8 mouse cellular contexts compared by ENCODE assay signal in the genomic region with DNA sequence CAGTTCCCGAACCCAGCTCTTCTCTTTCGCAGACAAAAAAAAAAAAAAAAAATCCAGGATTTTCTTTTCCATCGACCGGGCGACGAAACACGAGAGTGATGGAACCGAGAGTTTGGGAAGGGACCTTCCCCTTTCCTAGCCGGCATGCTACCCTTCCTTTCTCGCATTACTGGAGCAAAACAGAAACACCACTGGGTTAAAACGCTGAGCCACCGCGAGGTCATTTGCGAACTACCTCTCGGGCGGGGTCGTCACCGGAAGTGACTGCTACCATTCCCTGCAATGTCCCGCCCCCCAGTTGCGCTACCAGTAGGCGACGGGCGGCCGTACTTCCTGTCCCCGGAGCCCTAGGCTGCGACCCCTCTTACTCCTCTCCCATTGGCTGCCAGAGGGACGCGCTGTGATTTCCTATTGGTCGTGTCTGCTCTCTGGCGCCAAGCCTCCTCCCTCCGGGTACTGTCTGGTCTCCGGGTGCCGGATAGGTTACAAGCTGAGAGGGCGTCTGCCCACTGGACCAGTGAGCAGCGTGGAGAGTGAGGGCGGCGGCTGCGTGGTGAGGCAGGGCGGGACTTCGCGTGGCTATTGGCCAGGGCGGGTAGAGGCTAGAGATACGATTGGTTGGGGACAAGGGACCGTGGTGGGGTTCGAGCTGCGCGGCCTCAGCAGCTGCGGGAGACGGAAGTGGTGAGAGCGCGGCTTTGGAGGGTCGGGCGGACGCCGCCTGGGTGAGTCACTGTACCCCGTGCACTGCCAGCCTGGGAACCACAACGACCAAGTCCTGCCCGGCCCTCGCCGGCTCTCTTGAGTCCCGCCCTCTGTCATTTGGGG. TPM values are rescaled to one million over a fixed set of nuclear protein-coding genes. Genes with fewer than 3 reads are reported as not detected.
A peak's percentile ranks its signal among the peaks of the same experiment; 100 is the strongest.
DNase-seq lines count a peak whose midpoint lies in the region; ATAC-seq and TF ChIP-seq lines count a peak whose summit lies in the region.

Gene Mtmr4 (plus strand): TSS at position 637 of the 828 bp plus-strand sequence.

- WGBS in forebrain, embryonic 16.5 days = 0% methylated on average over 60 of the region's 61 CpGs
- WGBS in lung, embryonic 15.5 days = under 1% methylated on average over 59 of the region's 61 CpGs

- peak within 1 kb of the TSS; percentile 92 for H3K4me2 ChIP-seq in forebrain, embryonic 16.5 days (ENCODE audit: low read length)
- peak within 1 kb of the TSS; percentile 94 for H3K4me2 ChIP-seq in lung, embryonic 15.5 days

- peak; percentile 95 for ATAC-seq in G1E (ENCODE audit: extremely low read depth, insufficient number of reproducible peaks, low FRiP score, poor library complexity, severe bottlenecking)
- peak; percentile 98 for ATAC-seq in forebrain, embryonic 16.5 days
- peak; percentile 97 for ATAC-seq in lung, embryonic 15.5 days (ENCODE audit: borderline replicate concordance, extremely low read depth, low FRiP score, low TSS enrichment)

- H3K9me3 ChIP-seq in G1E (replicated peaks) = no peaks in the 10 kb centered on the region
- H3K9me3 ChIP-seq in forebrain, embryonic 16.5 days (ENCODE audit: control insufficient read depth, low read length) = no peaks in the 10 kb centered on the region
- no peaks in the 10 kb centered on the region for H3K9me3 ChIP-seq in lung, embryonic 15.5 days

- peak; percentile 99 for DNase-seq in G1E (ENCODE audit: low spot score)
- DNase-seq in cerebellum, adult 18-20 months = peak; percentile 99 to 100
- peak; percentile 97 to 98 for DNase-seq in heart, postnatal 36 days
- peak; percentile 100 for DNase-seq in layer of hippocampus, adult 8-10 months (ENCODE audit: low spot score in 2 of 2)
- DNase-seq in ovary, adult 18-20 months (ENCODE audit: low spot score) = peak; percentile 100
- peak; percentile 99 for DNase-seq in thymus, postnatal 0 days (ENCODE audit: low spot score)

- H3K36me3 ChIP-seq in G1E (replicated peaks) = peaks cover 50% of the 10 kb centered on the region
- no peaks in the 10 kb centered on the region for H3K36me3 ChIP-seq in forebrain, embryonic 16.5 days (ENCODE audit: control insufficient read depth, insufficient read depth)
- H3K36me3 ChIP-seq in lung, embryonic 15.5 days = peaks cover 8% of the 10 kb centered on the region; the same call in 1 of the 2 replicates

- TF ChIP-seq CTCF in G1E (IDR thresholded peaks at IDR 0.05; ENCODE audit: low read depth, low read length) = no peak

- peaks cover 60% of the 10 kb centered on the region for H3K4me1 ChIP-seq in G1E (ENCODE audit: insufficient read depth, low read depth, low read length)
- H3K4me1 ChIP-seq in forebrain, embryonic 16.5 days (replicated peaks; ENCODE audit: control insufficient read depth, insufficient read depth, low read length) = peaks cover 41% of the 10 kb centered on the region
- peaks cover 71% of the 10 kb centered on the region for H3K4me1 ChIP-seq in lung, embryonic 15.5 days

- H3K27ac ChIP-seq in forebrain, embryonic 16.5 days (ENCODE audit: low read length) = peak within 1 kb of the TSS; percentile 93
- H3K27ac ChIP-seq in lung, embryonic 15.5 days = peak within 1 kb of the TSS; percentile 93

- intact Hi-C loops in heart, postnatal 36 days (cut with DNase I) = loop anchor here (5.0 kb wide), 4 partner anchors 69 to 374 kb away; no protein-coding TSS in a partner anchor

- peak within 1 kb of the TSS; percentile 84 for H3K9ac ChIP-seq in forebrain, embryonic 16.5 days (replicated peaks; ENCODE audit: low read depth, low read length)
- peak within 1 kb of the TSS; percentile 88 for H3K9ac ChIP-seq in lung, embryonic 15.5 days

- H3K4me3 ChIP-seq in G1E (ENCODE audit: low read depth, low read length) = peak within 1 kb of the TSS; percentile 73
- H3K4me3 ChIP-seq in forebrain, embryonic 16.5 days (replicated peaks; ENCODE audit: low read length) = peak within 1 kb of the TSS; percentile 79
- peak within 1 kb of the TSS; percentile 61 for H3K4me3 ChIP-seq in lung, embryonic 15.5 days

- no peaks in the 10 kb centered on the region for H3K27me3 ChIP-seq in G1E (ENCODE audit: insufficient read depth, low read length)
- no peaks in the 10 kb centered on the region for H3K27me3 ChIP-seq in forebrain, embryonic 16.5 days (replicated peaks; ENCODE audit: control insufficient read depth, insufficient read depth, low read length)
- H3K27me3 ChIP-seq in lung, embryonic 15.5 days = no peaks in the 10 kb centered on the region

RNA-seq across cellular contexts. Expression of gene Mtmr4, which starts in this region (rescaled TPM):
- total RNA-seq in G1E (2014; fragmentation: Nextera tagmentation) = 14.3 and 15.2 TPM in 2 replicates
- 18.2 and 20.2 TPM in 2 replicates for total RNA-seq in G1E (2017)
- polyA plus RNA-seq in G1E (2012) = 5.5 and 7.3 TPM in 2 replicates
- polyA plus RNA-seq in forebrain, embryonic 16.5 days (2015; fragmentation: Nextera tagmentation; extraction: Ambion mirVana) = 65.1 and 71.5 TPM in 2 replicates
- 10 to 100 TPM; 18.8 to 27.1 TPM for total RNA-seq in heart, postnatal 36 days (2021)
- 100 to 1,000 TPM in 1 of 4 experiments, 10 to 100 TPM in 3; 75.1 to 105 (median 86.8) TPM for total RNA-seq in layer of hippocampus, adult 8-10 months (2022)
- polyA plus RNA-seq in lung, embryonic 15.5 days (2015; fragmentation: Nextera tagmentation; extraction: Ambion mirVana) = 34.8 and 34.9 TPM in 2 replicates
- polyA plus RNA-seq in thymus, postnatal 0 days (2015; fragmentation: Nextera tagmentation; extraction: Ambion mirVana) = 19.6 and 21.1 TPM in 2 replicates

Comparison
In these comparisons a context has a peak if more than half of its experiments do, and no peak if none do; other contexts are left out.
1. Peak in every context shown above with its lines: DNase-seq, ATAC-seq, H3K4me3 ChIP-seq and H3K27ac ChIP-seq.